Mouse (Mus musculus) liver, postnatal 0 days (tissue): Measurements from ENCODE around the gene Fosl2. TPM values are rescaled to one million over a fixed set of nuclear protein-coding genes. Genes with fewer than 3 reads are reported as not detected.
A peak's percentile ranks its signal among the peaks of the same experiment; 100 is the strongest.

Experiments used
- ATAC-seq: fragments of 200-750 bp; cut with Nextera tagmentation; 2 replicates; pipeline ENCODE4 v1.8.0; 2017; ENCODE audit warnings: mild to moderate bottlenecking, moderate library complexity
- DNase-seq: peaks from one replicate; pipeline ENCODE4 v3.0.0-alpha.2; 2016
- H3K27ac ChIP-seq: fragments of 300-500 bp; sonication (generic); 2 replicates; pipeline ENCODE4 v1.5.1; 2014; ENCODE audit warnings: antibody characterized with exemption, moderate library complexity, mild to moderate bottlenecking, low read depth
- H3K27me3 ChIP-seq: fragments of 300-500 bp; sonication (generic); 2 replicates; pipeline ENCODE4 v1.6.1; 2014; ENCODE audit warnings: low read length, control low read depth, mixed read lengths; ENCODE audit not compliant: insufficient read depth
- H3K36me3 ChIP-seq: fragments of 300-500 bp; sonication (generic); replicated peaks from 2 replicates; pipeline ENCODE4 v1.6.1; 2014; ENCODE audit warnings: mild to moderate bottlenecking, control low read depth, low read length, moderate library complexity, mixed read lengths; ENCODE audit not compliant: insufficient read depth
- H3K4me1 ChIP-seq: fragments of 300-500 bp; sonication (generic); 2 replicates; pipeline ENCODE4 v1.6.1; 2014; ENCODE audit warnings: antibody characterized with exemption, mild to moderate bottlenecking, control low read depth; ENCODE audit not compliant: insufficient read depth
- H3K4me2 ChIP-seq: fragments of 300-500 bp; sonication (generic); 2 replicates; pipeline ENCODE4 v1.6.1; 2014; ENCODE audit warnings: low read depth, mild to moderate bottlenecking, low read length, moderate library complexity, mixed read lengths
- H3K4me3 ChIP-seq: fragments of 300-500 bp; sonication (generic); 2 replicates; pipeline ENCODE4 v1.5.1; 2014; ENCODE audit warnings: low read depth, low read length
- H3K9ac ChIP-seq: fragments of 300-500 bp; sonication (generic); replicated peaks from 2 replicates; pipeline ENCODE4 v1.6.1; 2014; ENCODE audit warnings: mild to moderate bottlenecking, moderate library complexity
- H3K9me3 ChIP-seq: fragments of 300-500 bp; sonication (generic); 2 replicates; pipeline ENCODE4 v1.6.1; 2016; ENCODE audit warnings: mild to moderate bottlenecking, control low read depth, low read length, mixed read lengths
- CTCF ChIP-seq: sonication (generic); IDR thresholded peaks from 2 replicates; pipeline ENCODE4 v1.5.1; 2016; ENCODE audit warnings: antibody characterized with exemption, low read depth
- EP300 ChIP-seq: IDR thresholded peaks from 2 replicates; pipeline ENCODE4 v1.6.1; 2016; ENCODE audit warnings: antibody characterized with exemption, low read depth, mild to moderate bottlenecking
- WGBS: fragments of 180-500 bp; shearing (Covaris S2); extraction: QIAGEN DNeasy Blood & Tissue Kit; methylation state at CpG from one replicate; pipeline ENCODE4 v1.1.7; 2014; ENCODE audit not compliant: insufficient replicate concordance; 5-methylcytosine and 5-hydroxymethylcytosine counted together
- polyA plus RNA-seq: library from polyadenylated mRNA; unstranded; fragments of >200 nt; fragmentation: Nextera tagmentation; extraction: Ambion mirVana; gene quantifications from 2 replicates; pipeline ENCODE4 v1.2.1, GENCODE M21; 2015

The Fosl2 gene
- polyA plus RNA-seq, 1 experiment from 2014 or later, result 0.92 TPM

GRCm38 (mm10) chr5:32127927-32128326, 7.7 kb upstream of the Fosl2 start:
- Histone ChIP-seq H3K9me3 (no peaks in the 10 kb centered on the region), H3K27ac (no peak overlapping the region), H3K27me3 (peaks cover 26% of the 10 kb centered on the region), H3K4me1 (peaks cover 6% of the 10 kb centered on the region; the same call in 1 of the 2 replicates), H3K36me3 (no peaks in the 10 kb centered on the region), H3K4me2 (no peak overlapping the region), H3K4me3 (no peak overlapping the region), H3K9ac (no peak overlapping the region)
- no peak for TF ChIP-seq EP300
- no peak for TF ChIP-seq CTCF
- ATAC-seq (no peak), DNase-seq (no peak)
- WGBS, result 49% methylated on average over 3 of the region's 3 CpGs

GRCm38 (mm10) chr5:32132971-32133501, 2.6 kb upstream of the Fosl2 start:
- Histone ChIP-seq H3K27ac (peak overlapping the region; percentile 98), H3K4me2 (peak overlapping the region; percentile 87), H3K9ac (peak overlapping the region; percentile 67), H3K36me3 (no peaks in the 10 kb centered on the region), H3K27me3 (peaks cover 44% of the 10 kb centered on the region), H3K4me3 (peak overlapping the region; percentile 78), H3K9me3 (no peaks in the 10 kb centered on the region), H3K4me1 (peaks cover 17% of the 10 kb centered on the region)
- ATAC-seq (no peak), DNase-seq (peak; percentile 66)
- 2% methylated on average over 39 of the region's 48 CpGs for WGBS
- TF ChIP-seq EP300 (no peak), CTCF (no peak)

GRCm38 (mm10) chr5:32133549-32134004, 2.0 kb upstream of the Fosl2 start:
- Histone ChIP-seq H3K27ac (peak overlapping the region; percentile 98), H3K4me3 (peak overlapping the region; percentile 78), H3K9me3 (no peaks in the 10 kb centered on the region), H3K27me3 (peaks cover 44% of the 10 kb centered on the region), H3K9ac (peak overlapping the region; percentile 67), H3K4me1 (peaks cover 17% of the 10 kb centered on the region), H3K36me3 (no peaks in the 10 kb centered on the region), H3K4me2 (peak overlapping the region; percentile 87)
- ATAC-seq (no peak), DNase-seq (peak; percentile 64)
- WGBS, result 0% methylated on average over 20 of the region's 20 CpGs
- TF ChIP-seq CTCF (no peak), EP300 (peak; percentile 37; the same call in 1 of the 2 replicates)

- no peak for DNase-seq
- peak overlapping the region; percentile 87 for H3K4me2 ChIP-seq
- H3K36me3 ChIP-seq, result no peaks in the 10 kb centered on the region
- H3K4me1 ChIP-seq, result peaks cover 17% of the 10 kb centered on the region
- peaks cover 44% of the 10 kb centered on the region for H3K27me3 ChIP-seq
- WGBS, result 2% methylated on average over 21 of the region's 21 CpGs
- TF ChIP-seq EP300 (0 out of 2 replicates have a peak, but pooled peaks have one; percentile 1), CTCF (no peak)
- H3K9ac ChIP-seq, result no peak overlapping the region
- ATAC-seq, result no peak
- no peaks in the 10 kb centered on the region for H3K9me3 ChIP-seq
- H3K27ac ChIP-seq, result peak overlapping the region; percentile 98
- peak overlapping the region; percentile 78 for H3K4me3 ChIP-seq
Observed at GRCm38 (mm10) chr5:32134051-32134732, 1.4 kb upstream of the Fosl2 start.

GRCm38 (mm10) chr5:32134903-32135335, 682 bp upstream of the Fosl2 start:
- H3K4me1 ChIP-seq, result peaks cover 17% of the 10 kb centered on the region
- DNase-seq (peak; percentile 69), ATAC-seq (peak; percentile 24)
- peak overlapping the region; percentile 78 for H3K4me3 ChIP-seq
- H3K27ac ChIP-seq, result peak overlapping the region; percentile 98
- WGBS, result under 1% methylated on average over 27 of the region's 54 CpGs
- peaks cover 43% of the 10 kb centered on the region for H3K27me3 ChIP-seq
- H3K9ac ChIP-seq, result peak overlapping the region; percentile 87
- no peaks in the 10 kb centered on the region for H3K9me3 ChIP-seq
- no peaks in the 10 kb centered on the region for H3K36me3 ChIP-seq
- peak overlapping the region; percentile 87 for H3K4me2 ChIP-seq
- TF ChIP-seq EP300 (no peak), CTCF (no peak)

GRCm38 (mm10) chr5:32136301-32136863, 781 bp downstream of the Fosl2 start:
- Histone ChIP-seq H3K4me2 (peak overlapping the region; percentile 87), H3K27ac (peak overlapping the region; percentile 98), H3K4me3 (peak overlapping the region; percentile 78), H3K4me1 (peaks cover 19% of the 10 kb centered on the region), H3K27me3 (peaks cover 29% of the 10 kb centered on the region), H3K9ac (peak overlapping the region; percentile 87), H3K9me3 (no peaks in the 10 kb centered on the region), H3K36me3 (peaks cover 2% of the 10 kb centered on the region; the same call in 1 of the 2 replicates)
- ATAC-seq (peak; percentile 20; the same call in 1 of the 2 replicates), DNase-seq (peak; percentile 75)
- TF ChIP-seq EP300 (no peak), CTCF (no peak)
- WGBS, result under 1% methylated on average over 61 of the region's 63 CpGs
